Mouse (Mus musculus): ENCODE data around the gene Slc44a5.
"Not testable (repeated sequence)": the region's sequence is repeated elsewhere in the genome, so short reads cannot be mapped to it uniquely, and the experiment has no call there.

Slc44a5 gene

GRCm38 (mm10) chr3:153969451-153969850 is 3.8 kb upstream of the Slc44a5 start:
- DNase-seq (ENCODE audit: low spot score in 2 of 2): no peak

GRCm38 (mm10) chr3:153973949-153974760 is 919 bp downstream of the Slc44a5 start:
- DNase-seq (ENCODE audit: low spot score in 2 of 2): no peak

- DNase-seq (ENCODE audit: low spot score in 2 of 2): no peak
Measured at GRCm38 (mm10) chr3:153975060-153975459, 1.8 kb downstream of the Slc44a5 start.

- no peak for DNase-seq (ENCODE audit: low spot score in 2 of 2)
Measured at GRCm38 (mm10) chr3:153975791-153976190, 2.6 kb downstream of the Slc44a5 start.

GRCm38 (mm10) chr3:153980611-153981010 is 7.4 kb downstream of the Slc44a5 start:
- DNase-seq (ENCODE audit: low spot score in 2 of 2): no peak

GRCm38 (mm10) chr3:153984428-153985340 is 11.4 kb downstream of the Slc44a5 start:
- no peak for DNase-seq (ENCODE audit: low spot score in 2 of 2)

GRCm38 (mm10) chr3:153999797-154000528 is 26.7 kb downstream of the Slc44a5 start:
- DNase-seq (ENCODE audit: low spot score in 2 of 2): no peak

- DNase-seq (ENCODE audit: low spot score in 2 of 2): no peak
Measured at GRCm38 (mm10) chr3:154001348-154001747, 28.1 kb downstream of the Slc44a5 start.

- DNase-seq (ENCODE audit: low spot score in 2 of 2): no peak
Measured at GRCm38 (mm10) chr3:154046876-154047275, 73.6 kb downstream of the Slc44a5 start.

GRCm38 (mm10) chr3:154053331-154053730 is 80.1 kb downstream of the Slc44a5 start:
- DNase-seq (ENCODE audit: low spot score in 2 of 2): no peak

- DNase-seq (ENCODE audit: low spot score in 2 of 2): no peak
Measured at GRCm38 (mm10) chr3:154057464-154057863, 84.2 kb downstream of the Slc44a5 start.

- DNase-seq (ENCODE audit: low spot score in 2 of 2): no peak
Measured at GRCm38 (mm10) chr3:154058200-154058599, 85.0 kb downstream of the Slc44a5 start.

- not testable (repeated sequence) for DNase-seq (ENCODE audit: low spot score in 2 of 2)
Measured at GRCm38 (mm10) chr3:154071989-154072388, 98.8 kb downstream of the Slc44a5 start.

GRCm38 (mm10) chr3:154075749-154076148 is 102.5 kb downstream of the Slc44a5 start:
- DNase-seq (ENCODE audit: low spot score in 2 of 2): no peak

- DNase-seq (ENCODE audit: low spot score in 2 of 2): no peak
Measured at GRCm38 (mm10) chr3:154081687-154082086, 108.5 kb downstream of the Slc44a5 start.

GRCm38 (mm10) chr3:154082241-154082640 is 109.0 kb downstream of the Slc44a5 start:
- DNase-seq (ENCODE audit: low spot score in 2 of 2): no peak

GRCm38 (mm10) chr3:154082961-154083360 is 109.7 kb downstream of the Slc44a5 start:
- DNase-seq (ENCODE audit: low spot score in 2 of 2): no peak

- DNase-seq (ENCODE audit: low spot score in 2 of 2): no peak
Measured at GRCm38 (mm10) chr3:154089996-154090395, 116.8 kb downstream of the Slc44a5 start.

- DNase-seq (ENCODE audit: low spot score in 2 of 2): no peak
Measured at GRCm38 (mm10) chr3:154091468-154092338, 118.5 kb downstream of the Slc44a5 start.

GRCm38 (mm10) chr3:154092466-154092865 is 119.2 kb downstream of the Slc44a5 start:
- DNase-seq (ENCODE audit: low spot score in 2 of 2): no peak
